Mouse (Mus musculus): ENCODE measurements around the gene Prkx. TPM values are rescaled to one million over a fixed set of nuclear protein-coding genes. Genes with fewer than 3 reads are reported as not detected.

The Prkx gene
- polyA plus RNA-seq, 1 experiment from 2014 or later, result 16.3 TPM

Other genes starting within 250 kb of the Prkx start
- not detected in 2 replicates for gene Pbsn, start 57.3 kb upstream of the Prkx start, polyA plus RNA-seq (2015; fragmentation: Nextera tagmentation; extraction: Ambion mirVana)
- not detected in 2 replicates for gene Gm14744, start 68.5 kb upstream of the Prkx start, polyA plus RNA-seq (2015; fragmentation: Nextera tagmentation; extraction: Ambion mirVana)
- gene 5430402E10Rik, start 128.8 kb upstream of the Prkx start, polyA plus RNA-seq (2015; fragmentation: Nextera tagmentation; extraction: Ambion mirVana), result not detected in 2 replicates

Data from thymus, postnatal 0 days (tissue).